Mouse (Mus musculus) MEL (cell line): ENCODE measurements around the gene 1700020D05Rik. TPM values are rescaled to one million over a fixed set of nuclear protein-coding genes. Genes with fewer than 3 reads are reported as not detected.

ENCODE experiments used
- DNase-seq: peaks from one replicate; pipeline ENCODE4 v3.0.0; 2011; ENCODE audit warnings: low read depth, low spot score
- H3K27ac ChIP-seq: 2 replicates; pipeline ENCODE4 v1.5.1; 2012; ENCODE audit warnings: low read depth, mild to moderate bottlenecking, control low read depth, low read length, moderate library complexity; ENCODE audit not compliant: control insufficient read depth
- H3K27me3 ChIP-seq, 2 experiments: fragments of 150-350 bp in 1 of 2; sonication (generic) in 1 of 2; 2 replicates each; pipeline ENCODE4 v1.6.1; 2012; ENCODE audit warnings: low read length in 2 of 2, mild to moderate bottlenecking in 2 of 2, improper control_type of control experiment in 1 of 2, moderate library complexity in 1 of 2; ENCODE audit not compliant: insufficient read depth in 2 of 2, control insufficient read depth in 1 of 2
- H3K36me3 ChIP-seq, 2 experiments: 2 replicates each; pipeline ENCODE4 v1.6.1; 2012 to 2014; ENCODE audit warnings: low read length in 2 of 2, improper control_type of control experiment in 1 of 2, inconsistent platforms in 1 of 2, mild to moderate bottlenecking in 1 of 2; ENCODE audit not compliant: insufficient read depth in 2 of 2, control insufficient read depth in 1 of 2
- H3K4me1 ChIP-seq, 2 experiments: fragments of 150-350 bp in 1 of 2; sonication (generic) in 1 of 2; 2 replicates each; pipeline ENCODE4 v1.6.1; 2012; ENCODE audit warnings: low read length in 2 of 2, improper control_type of control experiment in 1 of 2, mild to moderate bottlenecking in 1 of 2; ENCODE audit not compliant: insufficient read depth in 2 of 2, control insufficient read depth in 1 of 2
- H3K4me3 ChIP-seq, 2 experiments: fragments of 150-350 bp in 1 of 2; sonication (generic) in 1 of 2; 2 replicates each; pipeline ENCODE4 v1.5.1; 2012; ENCODE audit warnings: low read depth in 2 of 2, low read length in 2 of 2, mild to moderate bottlenecking in 2 of 2, moderate library complexity in 2 of 2, control low read depth in 1 of 2, improper control_type of control experiment in 1 of 2; ENCODE audit not compliant: control insufficient read depth in 1 of 2, insufficient read depth in 1 of 2
- H3K79me2 ChIP-seq: 2 replicates; pipeline ENCODE4 v1.6.1; 2012; ENCODE audit warnings: mild to moderate bottlenecking, low read length, moderate library complexity; ENCODE audit not compliant: control insufficient read depth, poor library complexity, insufficient read depth
- H3K9ac ChIP-seq: 2 replicates; pipeline ENCODE4 v1.6.1; 2012; ENCODE audit warnings: low read depth, mild to moderate bottlenecking, control low read depth, low read length, moderate library complexity; ENCODE audit not compliant: control insufficient read depth, poor library complexity, severe bottlenecking
- H3K9me3 ChIP-seq: fragments of 150-350 bp; sonication (generic); replicated peaks from 2 replicates; pipeline ENCODE4 v1.6.1; 2012; ENCODE audit warnings: mild to moderate bottlenecking, low read length, improper control_type of control experiment, moderate library complexity; ENCODE audit not compliant: insufficient read depth
- BHLHE40 ChIP-seq: IDR thresholded peaks from 2 replicates; pipeline ENCODE4 v1.6.1; 2012; ENCODE audit warnings: low read depth, mild to moderate bottlenecking, inconsistent platforms, low read length, improper control_type of control experiment, borderline replicate concordance
- CHD1 ChIP-seq: IDR thresholded peaks from 2 replicates; pipeline ENCODE4 v1.6.1; 2012; ENCODE audit warnings: low read depth, mild to moderate bottlenecking, inconsistent platforms, low read length, improper control_type of control experiment
- CTCF ChIP-seq, 3 experiments: IDR thresholded peaks in 2 of 3; conservative IDR thresholded peaks in 1 of 3; 2 replicates each; pipeline ENCODE4 v1.5.1; 2011 to 2012; ENCODE audit warnings: low read length in 3 of 3, low read depth in 2 of 3, mild to moderate bottlenecking in 2 of 3, improper control_type of control experiment in 1 of 3, inconsistent platforms in 1 of 3, mixed read lengths in 1 of 3, moderate library complexity in 1 of 3; ENCODE audit not compliant: control insufficient read depth in 1 of 3, insufficient read depth in 1 of 3, poor library complexity in 1 of 3, severe bottlenecking in 1 of 3
- E2F4 ChIP-seq: IDR thresholded peaks from 2 replicates; pipeline ENCODE4 v1.6.1; 2011; ENCODE audit warnings: low read depth, low read length, improper control_type of control experiment, borderline replicate concordance
- ELF1 ChIP-seq: IDR thresholded peaks from 2 replicates; pipeline ENCODE4 v1.6.1; 2014; ENCODE audit warnings: low read depth, mild to moderate bottlenecking, inconsistent platforms, low read length, improper control_type of control experiment, moderate library complexity
- EP300 ChIP-seq, 2 experiments: IDR thresholded peaks; 2 replicates each; pipeline ENCODE4 v1.6.1; 2011; ENCODE audit warnings: improper control_type of control experiment in 2 of 2, low read length in 2 of 2, low read depth in 1 of 2, mild to moderate bottlenecking in 1 of 2
- ETS1 ChIP-seq: IDR thresholded peaks from 2 replicates; pipeline ENCODE4 v1.6.1; 2012; ENCODE audit warnings: low read depth, mild to moderate bottlenecking, inconsistent platforms, low read length, improper control_type of control experiment, moderate library complexity
- GABPA ChIP-seq: IDR thresholded peaks from 2 replicates; pipeline ENCODE4 v1.6.1; 2012; ENCODE audit warnings: low read depth, mild to moderate bottlenecking, inconsistent platforms, low read length, improper control_type of control experiment, moderate library complexity
- GATA1 ChIP-seq: IDR thresholded peaks from 2 replicates; pipeline ENCODE4 v1.6.1; 2011; ENCODE audit warnings: low read depth, low read length, improper control_type of control experiment
- HCFC1 ChIP-seq: IDR thresholded peaks from 2 replicates; pipeline ENCODE4 v1.6.1; 2012; ENCODE audit warnings: low read depth, mild to moderate bottlenecking, inconsistent platforms, low read length, improper control_type of control experiment, moderate library complexity
- JUND ChIP-seq: IDR thresholded peaks from 2 replicates; pipeline ENCODE4 v1.6.1; 2011; ENCODE audit warnings: low read depth, mild to moderate bottlenecking, improper control_type of control experiment, low read length
- KAT2A ChIP-seq: conservative IDR thresholded peaks from 2 replicates; pipeline ENCODE4 v1.6.1; 2012; ENCODE audit warnings: low read depth, low read length, improper control_type of control experiment, inconsistent platforms
- MAFK ChIP-seq: IDR thresholded peaks from 2 replicates; pipeline ENCODE4 v1.6.1; 2011; ENCODE audit warnings: low read depth, mild to moderate bottlenecking, low read length, improper control_type of control experiment, borderline replicate concordance
- MAX ChIP-seq: IDR thresholded peaks from 2 replicates; pipeline ENCODE4 v1.6.1; 2011; ENCODE audit warnings: low read length, improper control_type of control experiment
- MAZ ChIP-seq: IDR thresholded peaks from 2 replicates; pipeline ENCODE4 v1.6.1; 2012; ENCODE audit warnings: low read depth, mild to moderate bottlenecking, inconsistent platforms, low read length, improper control_type of control experiment
- MEF2A ChIP-seq: IDR thresholded peaks from 2 replicates; pipeline ENCODE4 v1.6.1; 2014; ENCODE audit warnings: low read depth, mild to moderate bottlenecking, inconsistent platforms, low read length, improper control_type of control experiment; ENCODE audit not compliant: poor library complexity, insufficient replicate concordance, severe bottlenecking; ENCODE audit errors: extremely low read depth
- MXI1 ChIP-seq: IDR thresholded peaks from 2 replicates; pipeline ENCODE4 v1.6.1; 2011; ENCODE audit warnings: mild to moderate bottlenecking, low read depth, low read length, improper control_type of control experiment
- MYB ChIP-seq: IDR thresholded peaks from 2 replicates; pipeline ENCODE4 v1.6.1; 2011; ENCODE audit warnings: mild to moderate bottlenecking, low read depth, low read length, improper control_type of control experiment
- MYC ChIP-seq: IDR thresholded peaks from 2 replicates; pipeline ENCODE4 v1.6.1; 2011; ENCODE audit warnings: low read depth, mild to moderate bottlenecking, low read length, improper control_type of control experiment, moderate library complexity
- NELFE ChIP-seq: IDR thresholded peaks from 2 replicates; pipeline ENCODE4 v1.6.1; 2011; ENCODE audit warnings: low read depth, low read length, improper control_type of control experiment
- NRF1 ChIP-seq: IDR thresholded peaks from 2 replicates; pipeline ENCODE4 v1.6.1; 2014; ENCODE audit warnings: low read depth, mild to moderate bottlenecking, inconsistent platforms, low read length, improper control_type of control experiment, moderate library complexity; ENCODE audit not compliant: poor library complexity, insufficient read depth, severe bottlenecking
- POLR2A ChIP-seq, 2 experiments: IDR thresholded peaks; 2 replicates each; pipeline ENCODE4 v1.6.1; 2011 to 2012; ENCODE audit warnings: low read length in 2 of 2, mild to moderate bottlenecking in 2 of 2, control low read depth in 1 of 2, improper control_type of control experiment in 1 of 2, low read depth in 1 of 2, moderate library complexity in 1 of 2; ENCODE audit not compliant: control insufficient read depth in 1 of 2, insufficient read depth in 1 of 2, poor library complexity in 1 of 2
- POLR2AphosphoS2 ChIP-seq: IDR thresholded peaks from 2 replicates; pipeline ENCODE4 v1.6.1; 2011; ENCODE audit warnings: low read length, improper control_type of control experiment
- POLR2AphosphoS5 ChIP-seq: IDR thresholded peaks from 2 replicates; pipeline ENCODE4 v1.6.1; 2012; ENCODE audit warnings: low read depth, borderline replicate concordance, mild to moderate bottlenecking, inconsistent platforms, low read length, moderate library complexity, mixed read lengths
- RAD21 ChIP-seq: IDR thresholded peaks from 2 replicates; pipeline ENCODE4 v1.6.1; 2011; ENCODE audit warnings: mild to moderate bottlenecking, low read depth, low read length, improper control_type of control experiment
- RCOR1 ChIP-seq: IDR thresholded peaks from 2 replicates; pipeline ENCODE4 v1.6.1; 2012; ENCODE audit warnings: low read depth, mild to moderate bottlenecking, inconsistent platforms, low read length, improper control_type of control experiment
- SIN3A ChIP-seq: IDR thresholded peaks from 2 replicates; pipeline ENCODE4 v1.6.1; 2012; ENCODE audit warnings: low read length, improper control_type of control experiment, inconsistent platforms
- SMC3 ChIP-seq: IDR thresholded peaks from 2 replicates; pipeline ENCODE4 v1.6.1; 2011; ENCODE audit warnings: low read depth, low read length, improper control_type of control experiment
- TAL1 ChIP-seq: IDR thresholded peaks from 2 replicates; pipeline ENCODE4 v1.6.1; 2012; ENCODE audit warnings: mild to moderate bottlenecking, inconsistent platforms, low read length, moderate library complexity, mixed read lengths
- UBTF ChIP-seq: IDR thresholded peaks from 2 replicates; pipeline ENCODE4 v1.6.1; 2012; ENCODE audit warnings: low read depth, mild to moderate bottlenecking, inconsistent platforms, low read length, improper control_type of control experiment, moderate library complexity, borderline replicate concordance; ENCODE audit not compliant: insufficient read depth
- USF1 ChIP-seq: IDR thresholded peaks from 2 replicates; pipeline ENCODE4 v1.6.1; 2014; ENCODE audit warnings: low read depth, mild to moderate bottlenecking, inconsistent platforms, low read length, improper control_type of control experiment, moderate library complexity
- ZC3H11A ChIP-seq: IDR thresholded peaks from 2 replicates; pipeline ENCODE4 v1.6.1; 2012; ENCODE audit warnings: low read depth, mild to moderate bottlenecking, inconsistent platforms, low read length, improper control_type of control experiment
- ZKSCAN1 ChIP-seq: IDR thresholded peaks from 2 replicates; pipeline ENCODE4 v1.6.1; 2012; ENCODE audit warnings: low read depth, mild to moderate bottlenecking, inconsistent platforms, low read length, improper control_type of control experiment, moderate library complexity
- ZMIZ1 ChIP-seq: IDR thresholded peaks from 2 replicates; pipeline ENCODE4 v1.6.1; 2012; ENCODE audit warnings: low read depth, mild to moderate bottlenecking, inconsistent platforms, low read length, improper control_type of control experiment, moderate library complexity
- polyA plus RNA-seq, 2 experiments: library from polyadenylated mRNA; stranded (reverse) in 1 of 2; unstranded in 1 of 2; fragments of >175 nt in 1 of 2; fragments of >200 nt in 1 of 2; gene quantifications; 2 replicates each; pipeline versions ENCODE4 v1.2.1 to v1.2.4; 2012; ENCODE audit warnings: low replicate concordance in 2 of 2, low read depth in 1 of 2; ENCODE audit not compliant: insufficient read length in 2 of 2, insufficient read depth in 1 of 2, missing spikeins in 1 of 2
- total RNA-seq: library from RNA; depleted of rRNA; stranded (reverse); fragments of 300-350 nt; gene quantifications from 2 replicates; pipeline ENCODE4 v1.2.3, GENCODE M21; 2012

1700020D05Rik gene
- total and polyA plus RNA-seq, 3 experiments, result 0.19 to 0.78 TPM; not detected in 1

DNA sequence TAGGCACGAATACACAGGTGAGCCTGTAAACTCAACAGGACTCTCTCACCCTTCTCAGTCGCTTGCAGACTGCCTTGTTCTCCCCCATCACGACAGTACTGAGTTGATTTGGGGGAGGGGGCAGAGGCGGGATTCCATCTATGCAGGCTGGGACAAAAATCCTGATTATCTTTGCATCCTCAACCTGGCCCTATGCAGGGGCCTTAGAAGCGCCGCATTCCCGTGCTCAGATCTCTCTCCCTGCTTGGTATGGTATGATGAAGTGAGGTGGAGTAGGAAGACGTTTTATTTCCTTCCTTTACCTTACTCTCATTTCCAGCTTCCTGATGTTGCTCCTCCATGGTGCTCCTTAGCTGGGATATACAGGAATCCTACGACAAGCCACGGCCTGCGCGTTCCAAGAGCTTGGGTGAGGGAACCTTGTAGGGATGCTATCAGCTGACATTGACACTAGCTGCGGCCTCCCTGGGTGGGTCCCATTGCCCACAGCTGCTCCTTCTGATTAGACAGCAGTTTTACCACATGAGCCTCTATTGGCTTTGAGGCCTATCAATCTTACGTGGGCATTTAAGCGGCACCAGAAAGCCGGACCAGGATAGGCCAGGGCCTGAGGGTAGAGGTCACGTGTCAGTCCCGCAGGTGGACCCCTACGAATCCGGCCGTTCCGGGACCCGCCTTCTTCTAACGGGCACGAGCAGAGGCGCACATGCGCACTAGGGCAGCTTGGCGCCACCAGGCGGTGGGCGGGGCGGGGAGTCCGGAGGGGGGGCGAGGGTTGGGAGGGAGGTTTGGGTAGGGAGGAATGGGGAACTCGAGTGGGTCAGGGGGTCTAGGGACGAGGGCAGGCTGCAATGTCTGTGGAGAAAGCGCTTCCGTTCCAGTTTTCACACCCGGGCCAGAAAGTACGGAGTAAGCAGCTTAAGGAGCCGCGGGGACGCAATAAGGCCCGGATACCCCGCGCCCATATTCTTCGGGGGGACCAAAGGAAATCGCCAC is 6.7 kb upstream of the 1700020D05Rik start, which contains the start of gene Snx32:
Snx32 (minus strand) TSS at position 508 of the 996 bp plus-strand sequence.
- Histone ChIP-seq H3K9ac (peak within 1 kb of the TSS; percentile 89), H3K36me3 (peaks cover 0 to 7% of the 10 kb centered on the region in 2 experiments; a peak in 3 of 4 replicates), H3K4me1 (peaks cover 2 to 8% of the 10 kb centered on the region in 2 experiments; a peak in 3 of 4 replicates), H3K9me3 (no peaks in the 10 kb centered on the region), H3K27ac (peak within 1 kb of the TSS; percentile 98), H3K79me2 (peaks cover 17% of the 10 kb centered on the region), H3K4me3 (peak within 1 kb of the TSS; percentile 77 to 88), H3K27me3 (no peaks in the 10 kb centered on the region)
- peak; percentile 100 for DNase-seq
- TF ChIP-seq E2F4 (no peak; the same call in 1 of the 2 replicates), MAFK (no peak), POLR2AphosphoS2 (no peak; the same call in 1 of the 2 replicates), JUND (no peak), TAL1 (no peak), RCOR1 (no peak), ZKSCAN1 (no peak), CHD1 (no peak), KAT2A (peak; percentile 56), POLR2AphosphoS5 (no peak), MXI1 (peak; percentile 80), ZMIZ1 (no peak), GATA1 (peak; percentile 41; the same call in 1 of the 2 replicates), RAD21 (no peak), ETS1 (peak; percentile 92), MAZ (peak; percentile 83; the same call in 1 of the 2 replicates), MEF2A (no peak), MYB (peak; percentile 75), USF1 (peak; percentile 99), GABPA (no peak), UBTF (no peak), MYC (no peak), POLR2A (IDR thresholded peaks at IDR 0.05; ENCODE audit: control insufficient read depth in 1 of 2, insufficient read depth in 1 of 2, low read depth in 1 of 2, low read length in 2 of 2, poor library complexity in 1 of 2) (peak; percentile 39 to 45; a peak in 2 of 4 replicates), EP300 (IDR thresholded peaks at IDR 0.05; ENCODE audit: low read depth in 1 of 2, low read length in 2 of 2) (peak in 1 of 2 experiments; percentile 67; a peak in 2 of 4 replicates), HCFC1 (peak; percentile 79; the same call in 1 of the 2 replicates), SIN3A (peak; percentile 100), NELFE (no peak), SMC3 (no peak), MAX (peak; percentile 98), ELF1 (peak; percentile 67), BHLHE40 (peak; percentile 57; the same call in 1 of the 2 replicates), NRF1 (peak; percentile 85), CTCF (IDR thresholded peaks at IDR 0.05 in 2 of 3, conservative IDR thresholded peaks at IDR 0.05 in 1 of 3; ENCODE audit: control insufficient read depth in 1 of 3, insufficient read depth in 1 of 3, low read depth in 2 of 3, low read length in 3 of 3, poor library complexity in 1 of 3, severe bottlenecking in 1 of 3) (peak in 1 of 3 experiments; percentile 47; a peak in 2 of 6 replicates), ZC3H11A (no peak)
